Mouse (Mus musculus) liver, embryonic 14.5 days (tissue): ENCODE results near the gene Mrm2.

Source experiments
- CTCF ChIP-seq: IDR thresholded peaks from 2 replicates; pipeline ENCODE4 v1.5.1; 2016; ENCODE audit warnings: antibody characterized with exemption, low read depth, control low read depth
- EP300 ChIP-seq: IDR thresholded peaks from 2 replicates; pipeline ENCODE4 v1.6.1; 2016; ENCODE audit warnings: antibody characterized with exemption, low read depth

GRCm38 (mm10) chr5:140332519-140332918 lies 821 bp upstream of the Mrm2 start:
- TF ChIP-seq CTCF (no peak), EP300 (no peak)
